Comparison of ENCODE assay signal across 9 mouse cellular contexts in the genomic region with DNA sequence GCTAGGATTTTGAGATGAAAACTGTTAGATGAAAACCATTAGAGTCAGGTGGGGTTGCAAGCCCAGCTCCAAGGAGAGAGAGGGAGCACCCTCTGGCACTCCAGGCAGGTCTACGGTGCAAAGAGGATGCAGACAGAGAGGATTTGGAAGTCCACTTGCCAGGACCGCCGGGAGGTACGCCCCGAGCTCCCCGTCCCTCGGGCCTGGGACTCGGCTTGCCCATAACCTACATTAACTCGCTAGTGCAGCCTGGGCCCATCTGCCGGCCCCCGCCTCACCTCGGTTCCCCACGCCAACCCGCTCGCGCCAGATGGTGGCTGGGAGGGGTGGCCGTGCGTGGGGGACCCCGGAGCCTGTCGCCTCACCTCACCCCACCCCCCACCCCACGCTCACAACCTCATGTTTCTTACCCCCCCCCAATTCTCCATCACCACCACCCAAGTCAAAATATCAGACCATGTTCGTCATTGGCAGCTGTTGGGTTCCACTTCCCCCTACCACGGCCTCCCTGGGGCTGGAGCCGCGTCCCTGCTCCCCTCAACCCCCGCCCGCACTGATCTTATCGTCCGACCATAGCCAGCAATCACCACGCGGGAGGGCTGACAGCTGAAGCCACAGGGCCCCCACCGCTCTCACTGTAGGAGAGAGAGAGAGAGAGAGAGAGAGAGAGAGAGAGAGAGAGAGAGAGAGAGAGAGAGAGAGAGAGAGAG. TPM values are rescaled to one million over a fixed set of nuclear protein-coding genes. Genes with fewer than 3 reads are reported as not detected.
DNase-seq lines count a peak whose midpoint lies in the region; ATAC-seq and TF ChIP-seq lines count a peak whose summit lies in the region.
"Had no signal": no experiment of that assay in that cellular context is flagged by ENCODE, and none has a peak within 500 bp of the region (broad histone marks: within the 10 kb centered on the region; RNA-seq: fewer than 3 reads in every experiment).

No protein-coding gene starts in this region.

- H3K9ac ChIP-seq in MEL (ENCODE audit: control insufficient read depth, low read depth, low read length, poor library complexity, severe bottlenecking) = peak overlapping the region; percentile 48
- H3K9ac ChIP-seq in hindbrain, embryonic 11.5 days (ENCODE audit: low read depth, low read length) = no peak overlapping the region

- H3K27ac ChIP-seq in MEL (ENCODE audit: control insufficient read depth, low read depth, low read length) = no peak overlapping the region
- H3K27ac ChIP-seq in hindbrain, embryonic 11.5 days (ENCODE audit: low read depth, low read length) = no peak overlapping the region

- peak overlapping the region; percentile 43 to 73; a peak in 3 of 4 replicates for H3K4me3 ChIP-seq in MEL (ENCODE audit: control insufficient read depth in 1 of 2, insufficient read depth in 1 of 2, low read depth in 2 of 2, low read length in 2 of 2)
- peak overlapping the region; percentile 13; the same call in 1 of the 2 replicates for H3K4me3 ChIP-seq in hindbrain, embryonic 11.5 days (ENCODE audit: low read depth, low read length)

- no peak for ATAC-seq in hindbrain, embryonic 11.5 days (ENCODE audit: low FRiP score)
- ATAC-seq in megakaryocyte, adult 5-6 weeks (ENCODE audit: poor library complexity, severe bottlenecking) = 0 out of 2 replicates have a peak, but pooled peaks have one; percentile 45

- no peak for TF ChIP-seq CTCF in MEL (IDR thresholded peaks at IDR 0.05 in 2 of 3, conservative IDR thresholded peaks at IDR 0.05 in 1 of 3; ENCODE audit: control insufficient read depth in 1 of 3, insufficient read depth in 1 of 3, low read depth in 2 of 3, low read length in 3 of 3, poor library complexity in 1 of 3, severe bottlenecking in 1 of 3)

- no peak for TF ChIP-seq POLR2A in MEL (IDR thresholded peaks at IDR 0.05; ENCODE audit: control insufficient read depth in 1 of 2, insufficient read depth in 1 of 2, low read depth in 1 of 2, low read length in 2 of 2, poor library complexity in 1 of 2)

- no peak for TF ChIP-seq RAD21 in MEL (IDR thresholded peaks at IDR 0.05; ENCODE audit: low read depth, low read length)

- H3K36me3 ChIP-seq in MEL (ENCODE audit: control insufficient read depth in 1 of 2, insufficient read depth in 2 of 2, low read length in 2 of 2) = no peaks in the 10 kb centered on the region; a peak in 1 of 4 replicates
- no peaks in the 10 kb centered on the region for H3K36me3 ChIP-seq in hindbrain, embryonic 11.5 days (ENCODE audit: control insufficient read depth, insufficient read depth, low read length)

- peaks cover 4 to 19% of the 10 kb centered on the region in 2 experiments; a peak in 3 of 4 replicates for H3K4me1 ChIP-seq in MEL (ENCODE audit: control insufficient read depth in 1 of 2, insufficient read depth in 2 of 2, low read length in 2 of 2)
- peaks cover 17% of the 10 kb centered on the region for H3K4me1 ChIP-seq in hindbrain, embryonic 11.5 days (replicated peaks; ENCODE audit: control insufficient read depth, insufficient read depth, low read length)

- no peaks in the 10 kb centered on the region for H3K79me2 ChIP-seq in MEL (ENCODE audit: control insufficient read depth, insufficient read depth, low read length, poor library complexity)

- under 1% methylated on average over 31 of the region's 32 CpGs for WGBS in hindbrain, embryonic 11.5 days

- TF ChIP-seq EP300 in MEL (IDR thresholded peaks at IDR 0.05; ENCODE audit: low read depth in 1 of 2, low read length in 2 of 2) = 0 out of 4 replicates have a peak, but pooled peaks have one; percentile 10 to 19

- no peaks in the 10 kb centered on the region for H3K9me3 ChIP-seq in MEL (replicated peaks; ENCODE audit: insufficient read depth, low read length)
- no peaks in the 10 kb centered on the region for H3K9me3 ChIP-seq in hindbrain, embryonic 11.5 days (ENCODE audit: control insufficient read depth, low read length)

- peak overlapping the region; percentile 18; the same call in 1 of the 2 replicates for H3K4me2 ChIP-seq in hindbrain, embryonic 11.5 days (replicated peaks; ENCODE audit: low read depth, low read length)

- peaks cover 12 to 20% of the 10 kb centered on the region in 2 experiments for H3K27me3 ChIP-seq in MEL (ENCODE audit: control insufficient read depth in 1 of 2, insufficient read depth in 2 of 2, low read length in 2 of 2)
- H3K27me3 ChIP-seq in hindbrain, embryonic 11.5 days (ENCODE audit: control insufficient read depth, insufficient read depth, low read length) = peaks cover 93% of the 10 kb centered on the region

- DNase-seq in B cell, adult 2 months = peak; percentile 57 to 59
- DNase-seq in MEL (ENCODE audit: low read depth, low spot score) = peak; percentile 58
- DNase-seq in hindbrain, embryonic 11.5 days (ENCODE audit: low spot score) = peak; percentile 35
- DNase-seq in adrenal gland, postnatal 36 days = no peak
- no peak for DNase-seq in cerebellum, adult 9-11 months
- DNase-seq in embryo, embryonic 11 days = no peak
- no peak for DNase-seq in ovary, postnatal 36 days (ENCODE audit: low spot score)
- DNase-seq: thymus, adult 18-20 months had no signal

TF ChIP-seq in MEL, 35 proteins besides CTCF, POLR2A, EP300 and RAD21:
- no peak for TF ChIP-seq ZMIZ1 (IDR thresholded peaks at IDR 0.05; ENCODE audit: low read depth, low read length)
- no peak for TF ChIP-seq ZC3H11A (IDR thresholded peaks at IDR 0.05; ENCODE audit: low read depth, low read length)
- no peak for TF ChIP-seq SIN3A (IDR thresholded peaks at IDR 0.05; ENCODE audit: low read length)
- TF ChIP-seq MAZ (IDR thresholded peaks at IDR 0.05; ENCODE audit: low read depth, low read length) = peak; percentile 98
- peak; percentile 54 for TF ChIP-seq ETS1 (IDR thresholded peaks at IDR 0.05; ENCODE audit: low read depth, low read length)
- no peak for TF ChIP-seq NELFE (IDR thresholded peaks at IDR 0.05; ENCODE audit: low read depth, low read length)
- TF ChIP-seq UBTF (IDR thresholded peaks at IDR 0.05; ENCODE audit: borderline replicate concordance, insufficient read depth, low read depth, low read length) = no peak
- TF ChIP-seq ZKSCAN1 (IDR thresholded peaks at IDR 0.05; ENCODE audit: low read depth, low read length) = no peak
- no peak for TF ChIP-seq POLR2AphosphoS2 (IDR thresholded peaks at IDR 0.05; ENCODE audit: low read length)
- TF ChIP-seq HCFC1 (IDR thresholded peaks at IDR 0.05; ENCODE audit: low read depth, low read length) = no peak
- no peak for TF ChIP-seq TCF12 (IDR thresholded peaks at IDR 0.05; ENCODE audit: low read depth, low read length)
- TF ChIP-seq MXI1 (IDR thresholded peaks at IDR 0.05; ENCODE audit: low read depth, low read length) = peak; percentile 50
- TF ChIP-seq CHD1 (IDR thresholded peaks at IDR 0.05; ENCODE audit: low read depth, low read length) = no peak
- no peak for TF ChIP-seq CHD2 (IDR thresholded peaks at IDR 0.05; ENCODE audit: low read length)
- no peak for TF ChIP-seq MAX (IDR thresholded peaks at IDR 0.05; ENCODE audit: low read length)
- no peak for TF ChIP-seq TBP (IDR thresholded peaks at IDR 0.05; ENCODE audit: low read depth, low read length)

RNA-seq across cellular contexts. Expression of a gene that starts 1.6 kb away (rescaled TPM):
- 0.16 TPM in 1 of 2 replicates, not detected in the other for total RNA-seq in MEL (2012; rRNA removed)
- under 1 TPM in 1 of 2 experiments, not detected in 1; 0.18 TPM for polyA plus RNA-seq in MEL (2012; ENCODE audit: insufficient read depth in 1 of 2, insufficient read length in 2 of 2, low read depth in 1 of 2, low replicate concordance in 2 of 2, missing spikeins in 1 of 2)
- polyA plus RNA-seq in hindbrain, embryonic 11.5 days (2014; fragmentation: Nextera tagmentation; extraction: Ambion mirVana) = 2.7 and 2.9 TPM in 2 replicates
- total RNA-seq in megakaryocyte, adult 5-6 weeks (2015) = 0.09 TPM in 1 of 2 replicates, not detected in the other
- not detected in 2 replicates for total RNA-seq in megakaryocyte, adult 5-6 weeks (2017)
- 10 to 100 TPM in 1 of 2 experiments, 1 to 10 TPM in 1; 7.2 to 10.6 TPM for total RNA-seq in adrenal gland, postnatal 36 days (2021)

RNA-seq across cellular contexts. Expression of a gene that starts 27.0 kb away (rescaled TPM):
- total RNA-seq in MEL (2012; rRNA removed) = 3.6 and 33.0 TPM in 2 replicates
- polyA plus RNA-seq in MEL (2012; ENCODE audit: insufficient read depth in 1 of 2, insufficient read length in 2 of 2, low read depth in 1 of 2, low replicate concordance in 2 of 2, missing spikeins in 1 of 2) = 1 to 10 TPM in 1 of 2 experiments, not detected in 1; 6.4 TPM
- 0.46 and 1.4 TPM in 2 replicates for polyA plus RNA-seq in hindbrain, embryonic 11.5 days (2014; fragmentation: Nextera tagmentation; extraction: Ambion mirVana)
- total RNA-seq in megakaryocyte, adult 5-6 weeks (2015) = 0.39 and 1.1 TPM in 2 replicates
- total RNA-seq in megakaryocyte, adult 5-6 weeks (2017) = 0.51 and 1.3 TPM in 2 replicates
- total RNA-seq in adrenal gland, postnatal 36 days (2021) = 1 to 10 TPM; 4.6 to 9.3 TPM

RNA-seq across cellular contexts. Expression of a gene that starts 35.5 kb away (rescaled TPM):
- total RNA-seq in MEL (2012; rRNA removed) = 24.8 and 28.0 TPM in 2 replicates
- polyA plus RNA-seq in MEL (2012; ENCODE audit: insufficient read depth in 1 of 2, insufficient read length in 2 of 2, low read depth in 1 of 2, low replicate concordance in 2 of 2, missing spikeins in 1 of 2) = 10 to 100 TPM in 1 of 2 experiments, not detected in 1; 30.4 TPM
- 8.5 and 10.9 TPM in 2 replicates for polyA plus RNA-seq in hindbrain, embryonic 11.5 days (2014; fragmentation: Nextera tagmentation; extraction: Ambion mirVana)
- total RNA-seq in megakaryocyte, adult 5-6 weeks (2015) = 8.9 and 9.0 TPM in 2 replicates
- 19.6 and 21.2 TPM in 2 replicates for total RNA-seq in megakaryocyte, adult 5-6 weeks (2017)
- 10 to 100 TPM; 20.4 to 24.5 TPM for total RNA-seq in adrenal gland, postnatal 36 days (2021)

RNA-seq across cellular contexts. Expression of a gene that starts 52.9 kb away (rescaled TPM):
- total RNA-seq in MEL (2012; rRNA removed) = not detected in 2 replicates
- polyA plus RNA-seq in MEL (2012; ENCODE audit: insufficient read depth in 1 of 2, insufficient read length in 2 of 2, low read depth in 1 of 2, low replicate concordance in 2 of 2, missing spikeins in 1 of 2) = not detected
- polyA plus RNA-seq in hindbrain, embryonic 11.5 days (2014; fragmentation: Nextera tagmentation; extraction: Ambion mirVana) = 3.1 and 3.5 TPM in 2 replicates
- total RNA-seq in megakaryocyte, adult 5-6 weeks (2015) = 0.16 and 0.59 TPM in 2 replicates
- total RNA-seq in megakaryocyte, adult 5-6 weeks (2017) = 0.28 and 0.81 TPM in 2 replicates
- under 1 TPM; 0.36 to 0.60 TPM for total RNA-seq in adrenal gland, postnatal 36 days (2021)

Comparison
In these comparisons a context has a peak if more than half of its experiments do, and no peak if none do; other contexts are left out.
1. DNase-seq: peak in B cell, adult 2 months (2 of 2), MEL (single experiment) and hindbrain, embryonic 11.5 days (single experiment); none in adrenal gland, postnatal 36 days (0 of 2), cerebellum, adult 9-11 months (single experiment), embryo, embryonic 11 days (single experiment) and ovary, postnatal 36 days (single experiment).